Mouse (Mus musculus) limb, embryonic 13.5 days (tissue): ENCODE results near the gene Rgl1. TPM values are rescaled to one million over a fixed set of nuclear protein-coding genes. Genes with fewer than 3 reads are reported as not detected.

Experiments
- ATAC-seq: fragments of 200-750 bp; cut with Nextera tagmentation; 2 replicates; pipeline ENCODE4 v1.8.0; 2017; ENCODE audit warnings: low read depth, moderate number of reproducible peaks, moderate TSS enrichment; ENCODE audit not compliant: low FRiP score
- H3K27ac ChIP-seq: fragments of 300-500 bp; sonication (generic); 2 replicates; pipeline ENCODE4 v1.5.1; 2015; ENCODE audit warnings: inconsistent platforms, mild to moderate bottlenecking, moderate library complexity
- H3K27me3 ChIP-seq: fragments of 300-500 bp; sonication (generic); 2 replicates; pipeline ENCODE4 v1.6.1; 2015; ENCODE audit warnings: mild to moderate bottlenecking, inconsistent platforms
- H3K36me3 ChIP-seq: fragments of 300-500 bp; sonication (generic); 2 replicates; pipeline ENCODE4 v1.6.1; 2015; ENCODE audit warnings: inconsistent platforms, mild to moderate bottlenecking, moderate library complexity
- H3K4me1 ChIP-seq: fragments of 300-500 bp; sonication (generic); 2 replicates; pipeline ENCODE4 v1.6.1; 2015; ENCODE audit warnings: inconsistent platforms
- H3K4me2 ChIP-seq: fragments of 300-500 bp; sonication (generic); replicated peaks from 2 replicates; pipeline ENCODE4 v1.6.1; 2015; ENCODE audit warnings: inconsistent platforms, mild to moderate bottlenecking, moderate library complexity
- H3K4me3 ChIP-seq: fragments of 300-500 bp; sonication (generic); 2 replicates; pipeline ENCODE4 v1.5.1; 2015; ENCODE audit warnings: moderate library complexity, mild to moderate bottlenecking, inconsistent platforms
- H3K9ac ChIP-seq: fragments of 300-500 bp; sonication (generic); 2 replicates; pipeline ENCODE4 v1.6.1; 2015; ENCODE audit warnings: mild to moderate bottlenecking, inconsistent platforms
- H3K9me3 ChIP-seq: fragments of 300-500 bp; sonication (generic); 2 replicates; pipeline ENCODE4 v1.6.1; 2016; ENCODE audit warnings: inconsistent platforms
- WGBS: fragments of 180-500 bp; shearing (Covaris S2); methylation state at CpG from one replicate; pipeline ENCODE4 v1.1.7; 2015; 5-methylcytosine and 5-hydroxymethylcytosine counted together
- polyA plus RNA-seq: library from polyadenylated mRNA; unstranded; fragments of >200 nt; fragmentation: Nextera tagmentation; extraction: Ambion mirVana; gene quantifications from 2 replicates; pipeline ENCODE4 v1.2.1, GENCODE M21; 2015

Rgl1 gene
- polyA plus RNA-seq, 1 experiment from 2014 or later: 41.7 TPM

GRCm38 (mm10) chr1:152727604-152728236 is 38.4 kb downstream of the Rgl1 start:
- WGBS: 56% methylated on average over 4 of the region's 5 CpGs
- no peak overlapping the region for H3K4me2 ChIP-seq
- H3K27me3 ChIP-seq: no peaks in the 10 kb centered on the region
- no peak overlapping the region for H3K27ac ChIP-seq
- peaks cover 8% of the 10 kb centered on the region; the same call in 1 of the 2 replicates for H3K4me1 ChIP-seq
- no peaks in the 10 kb centered on the region for H3K9me3 ChIP-seq
- H3K36me3 ChIP-seq: no peaks in the 10 kb centered on the region
- no peak overlapping the region for H3K4me3 ChIP-seq
- ATAC-seq: no peak
- H3K9ac ChIP-seq: no peak overlapping the region

GRCm38 (mm10) chr1:152726095-152726494 is 40.1 kb downstream of the Rgl1 start:
- Histone ChIP-seq H3K27me3 (no peaks in the 10 kb centered on the region), H3K4me3 (no peak overlapping the region), H3K9me3 (no peaks in the 10 kb centered on the region), H3K36me3 (no peaks in the 10 kb centered on the region), H3K4me2 (no peak overlapping the region), H3K27ac (no peak overlapping the region), H3K4me1 (peaks cover 10% of the 10 kb centered on the region; the same call in 1 of the 2 replicates), H3K9ac (no peak overlapping the region)
- no peak for ATAC-seq
- 71% methylated on average over 3 of the region's 3 CpGs for WGBS

GRCm38 (mm10) chr1:152724286-152724685 is 41.9 kb downstream of the Rgl1 start:
- Histone ChIP-seq H3K36me3 (no peaks in the 10 kb centered on the region), H3K4me1 (peaks cover 12% of the 10 kb centered on the region; the same call in 1 of the 2 replicates), H3K27me3 (no peaks in the 10 kb centered on the region), H3K4me2 (no peak overlapping the region), H3K9ac (no peak overlapping the region), H3K4me3 (no peak overlapping the region), H3K9me3 (no peaks in the 10 kb centered on the region), H3K27ac (no peak overlapping the region)
- no peak for ATAC-seq

GRCm38 (mm10) chr1:152721535-152722198 is 44.5 kb downstream of the Rgl1 start:
- no peak overlapping the region for H3K9ac ChIP-seq
- no peak overlapping the region for H3K4me3 ChIP-seq
- no peak for ATAC-seq
- no peak overlapping the region for H3K27ac ChIP-seq
- H3K36me3 ChIP-seq: no peaks in the 10 kb centered on the region
- H3K4me2 ChIP-seq: no peak overlapping the region
- peaks cover 19% of the 10 kb centered on the region for H3K4me1 ChIP-seq
- H3K27me3 ChIP-seq: no peaks in the 10 kb centered on the region
- no peaks in the 10 kb centered on the region for H3K9me3 ChIP-seq
- WGBS: 69% methylated on average over 11 of the region's 11 CpGs

GRCm38 (mm10) chr1:152720969-152721368 is 45.2 kb downstream of the Rgl1 start:
- 74% methylated on average over 4 of the region's 4 CpGs for WGBS
- H3K36me3 ChIP-seq: no peaks in the 10 kb centered on the region
- H3K9ac ChIP-seq: no peak overlapping the region
- no peak for ATAC-seq
- H3K4me1 ChIP-seq: peaks cover 19% of the 10 kb centered on the region
- H3K27ac ChIP-seq: no peak overlapping the region
- no peaks in the 10 kb centered on the region for H3K27me3 ChIP-seq
- H3K4me2 ChIP-seq: no peak overlapping the region
- no peaks in the 10 kb centered on the region for H3K9me3 ChIP-seq
- no peak overlapping the region for H3K4me3 ChIP-seq

- 0 out of 2 replicates have a peak, but pooled peaks cover 3% of the 10 kb centered on the region for H3K9me3 ChIP-seq
- H3K4me3 ChIP-seq: no peak overlapping the region
- 56% methylated on average over 6 of the region's 6 CpGs for WGBS
- no peaks in the 10 kb centered on the region for H3K36me3 ChIP-seq
- H3K4me2 ChIP-seq: no peak overlapping the region
- H3K27ac ChIP-seq: no peak overlapping the region
- no peak overlapping the region for H3K9ac ChIP-seq
- H3K27me3 ChIP-seq: no peaks in the 10 kb centered on the region
- H3K4me1 ChIP-seq: peaks cover 22% of the 10 kb centered on the region
- ATAC-seq: no peak
Observed at GRCm38 (mm10) chr1:152718200-152718599, 48.0 kb downstream of the Rgl1 start.

GRCm38 (mm10) chr1:152717329-152717728 is 48.8 kb downstream of the Rgl1 start:
- 74% methylated on average over 1 of the region's 1 CpGs for WGBS

GRCm38 (mm10) chr1:152714405-152714804 is 51.7 kb downstream of the Rgl1 start:
- WGBS: 27% methylated on average over 3 of the region's 3 CpGs
- Histone ChIP-seq H3K9me3 (0 out of 2 replicates have a peak, but pooled peaks cover 3% of the 10 kb centered on the region), H3K4me3 (no peak overlapping the region), H3K4me2 (no peak overlapping the region), H3K9ac (no peak overlapping the region), H3K4me1 (peaks cover 13% of the 10 kb centered on the region), H3K27me3 (no peaks in the 10 kb centered on the region), H3K36me3 (no peaks in the 10 kb centered on the region), H3K27ac (no peak overlapping the region)
- ATAC-seq: no peak

More at GRCm38 (mm10) chr1:152717329-152717728, 48.8 kb downstream of the Rgl1 start:
- H3K27ac ChIP-seq: no peak overlapping the region
- H3K4me3 ChIP-seq: no peak overlapping the region
- no peaks in the 10 kb centered on the region for H3K36me3 ChIP-seq
- no peaks in the 10 kb centered on the region for H3K27me3 ChIP-seq
- no peak overlapping the region for H3K4me2 ChIP-seq
- 0 out of 2 replicates have a peak, but pooled peaks cover 3% of the 10 kb centered on the region for H3K9me3 ChIP-seq
- H3K4me1 ChIP-seq: peaks cover 22% of the 10 kb centered on the region
- no peak overlapping the region for H3K9ac ChIP-seq
- ATAC-seq: no peak

GRCm38 (mm10) chr1:152713924-152714323 is 52.2 kb downstream of the Rgl1 start:
- no peaks in the 10 kb centered on the region for H3K36me3 ChIP-seq
- no peak for ATAC-seq
- H3K9ac ChIP-seq: no peak overlapping the region
- H3K27ac ChIP-seq: no peak overlapping the region
- no peak overlapping the region for H3K4me2 ChIP-seq
- H3K27me3 ChIP-seq: no peaks in the 10 kb centered on the region
- H3K4me3 ChIP-seq: no peak overlapping the region
- WGBS: 65% methylated on average over 4 of the region's 4 CpGs
- H3K9me3 ChIP-seq: 0 out of 2 replicates have a peak, but pooled peaks cover 3% of the 10 kb centered on the region
- peaks cover 11% of the 10 kb centered on the region for H3K4me1 ChIP-seq

GRCm38 (mm10) chr1:152711037-152711436 is 55.1 kb downstream of the Rgl1 start:
- no peak for ATAC-seq
- H3K27ac ChIP-seq: peak overlapping the region; percentile 72; the same call in 1 of the 2 replicates
- H3K4me2 ChIP-seq: no peak overlapping the region
- H3K4me1 ChIP-seq: 0 out of 2 replicates have a peak, but pooled peaks cover 3% of the 10 kb centered on the region
- no peaks in the 10 kb centered on the region for H3K27me3 ChIP-seq
- WGBS: 68% methylated on average over 4 of the region's 4 CpGs
- no peak overlapping the region for H3K4me3 ChIP-seq
- 0 out of 2 replicates have a peak, but pooled peaks cover 3% of the 10 kb centered on the region for H3K9me3 ChIP-seq
- no peak overlapping the region for H3K9ac ChIP-seq
- no peaks in the 10 kb centered on the region for H3K36me3 ChIP-seq

- Histone ChIP-seq H3K27ac (no peak overlapping the region), H3K9me3 (no peaks in the 10 kb centered on the region), H3K4me3 (no peak overlapping the region), H3K27me3 (no peaks in the 10 kb centered on the region), H3K4me2 (no peak overlapping the region), H3K36me3 (no peaks in the 10 kb centered on the region), H3K4me1 (peaks cover 12% of the 10 kb centered on the region; the same call in 1 of the 2 replicates), H3K9ac (no peak overlapping the region)
- 83% methylated on average over 2 of the region's 2 CpGs for WGBS
- ATAC-seq: no peak
Observed at GRCm38 (mm10) chr1:152707560-152707959, 58.6 kb downstream of the Rgl1 start.

GRCm38 (mm10) chr1:152703941-152704340 is 62.2 kb downstream of the Rgl1 start:
- Histone ChIP-seq H3K9me3 (no peaks in the 10 kb centered on the region), H3K9ac (no peak overlapping the region), H3K27ac (no peak overlapping the region), H3K36me3 (no peaks in the 10 kb centered on the region), H3K4me2 (no peak overlapping the region), H3K4me1 (peaks cover 12% of the 10 kb centered on the region; the same call in 1 of the 2 replicates), H3K27me3 (no peaks in the 10 kb centered on the region), H3K4me3 (no peak overlapping the region)
- no peak for ATAC-seq
- 54% methylated on average over 6 of the region's 6 CpGs for WGBS
